Mouse (Mus musculus): Measurements from ENCODE around the gene Gtf3c4. TPM values are rescaled to one million over a fixed set of nuclear protein-coding genes. Genes with fewer than 3 reads are reported as not detected.
A peak's percentile ranks its signal among the peaks of the same experiment; 100 is the strongest.

Gtf3c4 gene
- 8.6 and 10.2 TPM in 2 replicates for polyA plus RNA-seq (2012; rRNA removed)

DNA sequence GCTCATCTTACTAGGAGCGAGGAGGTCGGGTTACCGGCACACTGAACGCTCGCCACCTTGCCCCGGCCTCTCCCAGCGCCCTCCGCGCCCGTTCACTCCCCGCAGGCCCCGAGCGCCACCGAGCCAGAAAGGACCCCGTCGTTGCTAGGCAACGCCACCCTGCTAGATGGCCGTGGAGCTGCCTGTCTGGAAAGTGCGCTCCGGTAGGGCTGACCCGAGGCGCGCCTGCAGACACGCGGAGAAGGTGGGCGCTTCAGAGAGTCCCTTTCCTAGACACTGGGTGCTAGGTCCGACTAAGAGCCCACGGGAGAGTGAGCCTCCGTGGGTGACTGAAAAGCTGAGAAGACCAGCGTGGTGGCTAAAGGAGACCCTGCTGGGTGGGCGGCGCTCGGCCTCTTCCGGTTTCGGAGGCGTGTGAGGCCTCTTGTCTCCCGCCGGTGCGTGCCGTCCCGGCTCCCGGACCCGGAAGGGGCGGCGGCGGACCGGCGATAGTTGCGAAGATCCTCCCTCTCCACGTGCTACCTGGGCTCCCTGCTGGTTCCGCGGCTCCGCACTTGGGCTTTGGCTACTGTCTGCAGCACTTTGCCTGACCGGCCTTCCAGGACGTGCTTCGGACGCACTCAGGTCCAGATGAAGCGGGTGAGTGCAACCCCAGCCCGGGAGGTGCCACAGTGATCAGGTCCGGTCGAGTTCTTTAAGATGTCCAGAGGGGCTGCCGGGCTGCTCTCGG is at the start of gene Gtf3c4, which contains the start of gene Ddx31:
Gene Gtf3c4, minus strand, starts transcription at position 139 of the 730 bp plus-strand sequence.
Gene Ddx31, plus strand, starts transcription at position 185 of the 730 bp plus-strand sequence.
- H3K4me1 ChIP-seq (ENCODE audit: control insufficient read depth, insufficient read depth, low read length), result peaks cover 5% of the 10 kb centered on the region
- peak within 1 kb of the TSS; percentile 89 for H3K4me3 ChIP-seq (replicated peaks; ENCODE audit: extremely low read depth, low read depth, low read length)
- no peak for TF ChIP-seq CTCF (IDR thresholded peaks at IDR 0.05; ENCODE audit: insufficient read depth, low read length)
- no peak; the same call in 1 of the 2 replicates for TF ChIP-seq POLR2A (IDR thresholded peaks at IDR 0.05; ENCODE audit: borderline replicate concordance, extremely low read depth, low read depth, low read length)
- WGBS, result under 1% methylated on average over 63 of the region's 63 CpGs
- DNase-seq, result peak; percentile 96

DNA sequence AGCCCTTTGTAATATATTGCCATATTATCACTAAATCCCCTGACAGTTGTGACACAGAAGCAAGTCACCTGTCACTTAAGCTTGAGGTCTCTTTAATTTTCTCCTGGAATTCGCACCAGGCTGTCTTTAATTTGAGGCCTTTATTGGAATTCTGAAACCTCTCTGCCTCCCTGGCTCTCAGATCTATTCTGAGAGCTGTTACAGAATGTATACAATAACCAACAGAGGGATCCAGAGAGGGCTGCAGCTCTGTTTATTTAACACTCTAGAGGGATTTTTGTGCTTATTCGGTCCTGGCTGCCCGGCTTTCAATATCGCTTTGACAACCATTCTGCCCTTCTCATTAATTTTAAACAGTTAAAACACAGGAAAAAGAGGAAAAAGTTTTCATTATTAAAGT is 44.8 kb upstream of the Gtf3c4 start:
- H3K4me1 ChIP-seq (ENCODE audit: control insufficient read depth, insufficient read depth, low read length), result no peaks in the 10 kb centered on the region
- no peak overlapping the region for H3K4me3 ChIP-seq (replicated peaks; ENCODE audit: extremely low read depth, low read depth, low read length)
- DNase-seq, result no peak
- TF ChIP-seq CTCF (IDR thresholded peaks at IDR 0.05; ENCODE audit: insufficient read depth, low read length) (no peak), POLR2A (IDR thresholded peaks at IDR 0.05; ENCODE audit: borderline replicate concordance, extremely low read depth, low read depth, low read length) (no peak)
- WGBS, result 72% methylated on average over 4 of the region's 4 CpGs

DNA sequence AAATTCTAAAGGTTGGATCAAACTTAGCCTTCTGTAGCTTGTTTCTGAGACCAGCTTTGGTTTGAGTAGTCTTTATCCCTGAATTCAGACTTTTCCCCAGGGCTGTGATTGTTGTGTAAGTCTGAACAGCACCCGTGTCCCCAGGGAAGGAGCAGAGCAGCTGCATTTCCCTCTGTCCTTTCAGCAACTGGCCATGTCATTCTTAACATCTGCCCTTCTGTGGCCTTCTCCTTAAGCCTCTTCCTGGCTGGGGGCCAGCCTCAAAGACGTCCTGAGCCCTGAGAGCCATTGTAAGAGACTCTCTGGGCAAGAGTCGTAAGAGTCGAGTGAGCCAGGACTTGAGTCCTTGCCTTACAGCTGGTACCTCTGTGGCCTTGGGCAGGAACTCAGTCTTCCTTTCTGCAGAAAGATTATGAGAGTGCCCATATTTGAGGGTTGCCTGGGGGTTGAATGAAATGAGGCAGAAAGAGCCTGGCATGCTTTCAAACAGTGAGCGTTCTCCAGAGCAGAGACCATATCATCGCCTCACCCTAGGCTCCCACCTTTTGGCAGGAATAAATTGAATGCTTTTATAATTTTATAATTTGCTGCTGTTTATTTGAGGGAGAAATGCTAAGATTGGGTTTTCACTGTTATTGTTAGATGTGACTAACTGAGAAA is 42.8 kb upstream of the Gtf3c4 start:
- 63% methylated on average over 6 of the region's 6 CpGs for WGBS
- TF ChIP-seq CTCF (IDR thresholded peaks at IDR 0.05; ENCODE audit: insufficient read depth, low read length) (no peak), POLR2A (IDR thresholded peaks at IDR 0.05; ENCODE audit: borderline replicate concordance, extremely low read depth, low read depth, low read length) (no peak)
- DNase-seq, result no peak
- Histone ChIP-seq H3K4me3 (replicated peaks; ENCODE audit: extremely low read depth, low read depth, low read length) (no peak overlapping the region), H3K4me1 (ENCODE audit: control insufficient read depth, insufficient read depth, low read length) (no peaks in the 10 kb centered on the region)

DNA sequence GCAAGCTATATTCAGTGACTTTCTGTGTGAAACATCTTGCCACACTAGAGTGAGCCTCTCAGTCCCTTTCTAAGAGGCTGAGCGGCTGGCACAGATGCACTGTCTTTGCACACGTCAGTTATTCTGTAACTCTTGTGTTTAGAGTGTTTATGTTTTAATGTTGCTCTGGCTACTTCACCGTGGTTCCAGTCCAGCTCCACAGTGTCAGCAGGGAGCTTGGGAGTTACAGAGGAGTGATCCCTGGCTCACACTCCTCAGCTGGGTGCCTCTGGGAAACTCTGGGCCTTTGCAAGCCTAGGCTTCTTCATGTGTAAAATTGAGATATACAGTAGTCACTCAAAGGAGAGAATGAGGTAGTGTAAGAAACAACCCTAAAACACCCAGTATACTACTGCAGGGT is 41.9 kb upstream of the Gtf3c4 start:
- TF ChIP-seq CTCF (IDR thresholded peaks at IDR 0.05; ENCODE audit: insufficient read depth, low read length) (no peak), POLR2A (IDR thresholded peaks at IDR 0.05; ENCODE audit: borderline replicate concordance, extremely low read depth, low read depth, low read length) (no peak)
- 72% methylated on average over 3 of the region's 3 CpGs for WGBS
- DNase-seq, result no peak
- Histone ChIP-seq H3K4me3 (replicated peaks; ENCODE audit: extremely low read depth, low read depth, low read length) (no peak overlapping the region), H3K4me1 (ENCODE audit: control insufficient read depth, insufficient read depth, low read length) (no peaks in the 10 kb centered on the region)

DNA sequence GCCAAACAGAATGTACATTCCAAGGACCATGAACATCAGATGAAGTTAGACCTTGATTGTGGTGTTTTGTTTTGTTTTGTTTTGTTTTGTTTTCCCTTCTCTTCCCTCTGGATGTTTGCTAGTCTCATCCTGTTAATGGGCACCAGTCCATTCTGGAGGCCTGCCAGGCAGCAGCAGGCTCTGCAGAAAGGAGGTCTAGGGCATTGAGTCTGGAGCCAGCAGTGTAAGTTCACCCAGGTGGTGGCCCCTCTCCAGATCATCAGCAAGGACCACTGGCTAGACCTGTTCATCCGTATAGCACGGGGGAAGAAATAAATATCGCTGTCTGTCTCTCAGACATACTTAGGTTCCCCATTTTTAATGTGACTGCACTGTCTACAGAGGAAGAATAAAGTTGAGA is 41.1 kb upstream of the Gtf3c4 start:
- 89% methylated on average over 3 of the region's 3 CpGs for WGBS
- no peaks in the 10 kb centered on the region for H3K4me1 ChIP-seq (ENCODE audit: control insufficient read depth, insufficient read depth, low read length)
- no peak for DNase-seq
- H3K4me3 ChIP-seq (replicated peaks; ENCODE audit: extremely low read depth, low read depth, low read length), result no peak overlapping the region
- TF ChIP-seq CTCF (IDR thresholded peaks at IDR 0.05; ENCODE audit: insufficient read depth, low read length) (no peak), POLR2A (IDR thresholded peaks at IDR 0.05; ENCODE audit: borderline replicate concordance, extremely low read depth, low read depth, low read length) (no peak)

DNA sequence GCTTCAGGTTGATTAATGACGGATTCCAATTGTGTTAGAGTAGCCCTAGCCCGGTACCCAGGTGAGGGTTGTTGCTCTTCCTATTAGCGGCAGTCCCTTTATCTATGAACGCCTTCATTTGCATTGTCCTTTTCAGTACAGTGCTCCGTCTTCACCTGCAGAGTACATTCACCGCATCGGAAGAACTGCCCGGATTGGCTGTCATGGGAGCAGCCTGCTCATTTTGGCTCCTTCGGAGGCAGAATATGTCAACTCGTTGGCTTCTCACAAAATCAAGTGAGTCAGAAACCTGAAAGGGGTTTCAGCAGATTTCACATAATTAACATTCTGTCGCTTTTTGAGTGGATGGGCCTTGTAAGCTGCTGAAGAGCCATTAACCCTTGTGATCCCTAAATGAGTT is 35.4 kb upstream of the Gtf3c4 start:
- TF ChIP-seq POLR2A (IDR thresholded peaks at IDR 0.05; ENCODE audit: borderline replicate concordance, extremely low read depth, low read depth, low read length) (no peak), CTCF (IDR thresholded peaks at IDR 0.05; ENCODE audit: insufficient read depth, low read length) (no peak)
- WGBS, result 92% methylated on average over 11 of the region's 11 CpGs
- DNase-seq, result no peak
- Histone ChIP-seq H3K4me3 (replicated peaks; ENCODE audit: extremely low read depth, low read depth, low read length) (no peak overlapping the region), H3K4me1 (ENCODE audit: control insufficient read depth, insufficient read depth, low read length) (no peaks in the 10 kb centered on the region)

DNA sequence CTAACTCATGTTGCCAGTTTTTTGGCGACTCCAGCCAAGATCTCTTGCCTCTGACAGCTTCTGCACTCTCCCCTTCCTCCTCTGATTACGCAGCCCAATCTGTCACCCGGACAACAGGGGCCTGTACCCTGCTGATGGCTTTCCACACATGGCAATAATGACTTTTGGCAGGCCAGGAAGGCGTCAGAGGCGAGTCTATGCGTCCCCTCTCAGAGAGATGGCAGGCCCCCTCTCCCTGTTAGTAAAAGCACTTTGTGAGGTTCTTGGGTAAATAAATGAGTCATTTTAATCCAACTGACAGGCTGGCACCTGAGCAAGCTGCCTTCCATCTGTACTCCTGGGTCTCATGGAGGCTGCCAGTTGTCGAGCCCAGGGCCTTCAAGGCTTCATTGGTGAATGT is 27.3 kb upstream of the Gtf3c4 start:
- TF ChIP-seq CTCF (IDR thresholded peaks at IDR 0.05; ENCODE audit: insufficient read depth, low read length) (no peak), POLR2A (IDR thresholded peaks at IDR 0.05; ENCODE audit: borderline replicate concordance, extremely low read depth, low read depth, low read length) (no peak)
- H3K4me1 ChIP-seq (ENCODE audit: control insufficient read depth, insufficient read depth, low read length), result no peaks in the 10 kb centered on the region
- no peak overlapping the region for H3K4me3 ChIP-seq (replicated peaks; ENCODE audit: extremely low read depth, low read depth, low read length)
- 61% methylated on average over 7 of the region's 7 CpGs for WGBS
- no peak for DNase-seq

DNA sequence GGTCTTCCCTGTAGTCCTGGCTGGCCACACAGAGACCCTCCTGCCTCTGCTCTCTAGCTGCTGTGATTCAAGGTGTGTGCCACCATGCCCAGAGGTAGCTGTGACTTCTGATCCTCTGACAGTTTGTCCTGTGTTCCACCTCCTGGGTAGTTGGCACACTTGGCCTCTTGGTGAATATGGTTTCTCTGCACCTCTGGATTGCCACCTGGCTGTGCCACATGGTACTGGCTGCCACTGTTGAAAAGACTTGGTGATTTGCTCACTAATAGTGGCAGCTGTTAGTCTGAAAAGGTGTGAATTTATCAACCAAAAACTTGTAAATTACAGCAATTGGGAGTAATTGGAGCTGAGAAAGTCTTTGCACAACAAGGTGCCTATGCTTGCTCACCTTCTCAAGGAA is 23.7 kb upstream of the Gtf3c4 start:
- Histone ChIP-seq H3K4me3 (replicated peaks; ENCODE audit: extremely low read depth, low read depth, low read length) (no peak overlapping the region), H3K4me1 (ENCODE audit: control insufficient read depth, insufficient read depth, low read length) (no peaks in the 10 kb centered on the region)
- no peak for DNase-seq
- TF ChIP-seq POLR2A (IDR thresholded peaks at IDR 0.05; ENCODE audit: borderline replicate concordance, extremely low read depth, low read depth, low read length) (no peak), CTCF (IDR thresholded peaks at IDR 0.05; ENCODE audit: insufficient read depth, low read length) (0 out of 2 replicates have a peak, but pooled peaks have one; percentile 10)

DNA sequence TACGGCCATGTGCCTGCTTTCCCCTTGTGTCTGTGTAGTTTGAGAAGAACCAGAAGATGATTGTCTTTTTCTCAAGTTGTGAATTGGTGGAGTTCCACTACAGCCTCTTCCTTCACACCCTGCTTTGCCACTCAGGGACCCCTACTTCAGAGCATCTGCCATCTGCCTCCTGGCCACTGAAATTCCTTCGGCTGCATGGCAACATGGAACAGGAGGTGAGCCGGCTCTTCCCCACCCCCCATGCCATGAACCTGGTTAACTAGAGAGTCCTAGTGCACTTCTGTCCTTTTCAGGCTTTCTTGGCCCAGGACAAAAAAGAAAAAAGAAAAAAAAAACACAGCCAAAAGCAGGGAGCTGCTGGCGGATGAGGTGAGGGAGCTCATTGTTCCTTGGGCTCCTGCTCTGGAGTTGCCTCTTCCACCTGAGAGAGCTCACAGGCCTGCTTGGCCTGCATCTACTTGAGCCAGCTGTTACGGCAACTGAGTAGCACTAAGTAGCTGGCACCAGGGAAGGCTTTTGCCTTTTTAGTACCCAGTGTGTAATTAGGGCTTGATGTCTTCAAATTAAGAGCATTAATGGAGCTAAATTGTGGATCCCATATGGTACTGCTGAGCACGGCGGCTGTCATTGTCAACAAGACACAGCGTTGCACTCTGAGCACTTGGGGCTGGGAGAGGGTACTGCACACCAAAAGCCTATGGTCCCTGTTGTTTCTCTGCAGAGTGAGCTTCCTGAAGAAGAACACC is 20.7 kb upstream of the Gtf3c4 start:
- no peak for DNase-seq
- 96% methylated on average over 8 of the region's 8 CpGs for WGBS
- TF ChIP-seq POLR2A (IDR thresholded peaks at IDR 0.05; ENCODE audit: borderline replicate concordance, extremely low read depth, low read depth, low read length) (no peak), CTCF (IDR thresholded peaks at IDR 0.05; ENCODE audit: insufficient read depth, low read length) (no peak)
- no peaks in the 10 kb centered on the region for H3K4me1 ChIP-seq (ENCODE audit: control insufficient read depth, insufficient read depth, low read length)
- H3K4me3 ChIP-seq (replicated peaks; ENCODE audit: extremely low read depth, low read depth, low read length), result no peak overlapping the region
